Mouse (Mus musculus) kidney, adult 18-20 months (tissue): ENCODE data around the gene Epb41l1.
A peak's percentile ranks its signal among the peaks of the same experiment; 100 is the strongest.

ENCODE experiments used
- DNase-seq: peaks from one replicate; pipeline ENCODE4 v3.0.0; 2021

Gene Epb41l1

DNA sequence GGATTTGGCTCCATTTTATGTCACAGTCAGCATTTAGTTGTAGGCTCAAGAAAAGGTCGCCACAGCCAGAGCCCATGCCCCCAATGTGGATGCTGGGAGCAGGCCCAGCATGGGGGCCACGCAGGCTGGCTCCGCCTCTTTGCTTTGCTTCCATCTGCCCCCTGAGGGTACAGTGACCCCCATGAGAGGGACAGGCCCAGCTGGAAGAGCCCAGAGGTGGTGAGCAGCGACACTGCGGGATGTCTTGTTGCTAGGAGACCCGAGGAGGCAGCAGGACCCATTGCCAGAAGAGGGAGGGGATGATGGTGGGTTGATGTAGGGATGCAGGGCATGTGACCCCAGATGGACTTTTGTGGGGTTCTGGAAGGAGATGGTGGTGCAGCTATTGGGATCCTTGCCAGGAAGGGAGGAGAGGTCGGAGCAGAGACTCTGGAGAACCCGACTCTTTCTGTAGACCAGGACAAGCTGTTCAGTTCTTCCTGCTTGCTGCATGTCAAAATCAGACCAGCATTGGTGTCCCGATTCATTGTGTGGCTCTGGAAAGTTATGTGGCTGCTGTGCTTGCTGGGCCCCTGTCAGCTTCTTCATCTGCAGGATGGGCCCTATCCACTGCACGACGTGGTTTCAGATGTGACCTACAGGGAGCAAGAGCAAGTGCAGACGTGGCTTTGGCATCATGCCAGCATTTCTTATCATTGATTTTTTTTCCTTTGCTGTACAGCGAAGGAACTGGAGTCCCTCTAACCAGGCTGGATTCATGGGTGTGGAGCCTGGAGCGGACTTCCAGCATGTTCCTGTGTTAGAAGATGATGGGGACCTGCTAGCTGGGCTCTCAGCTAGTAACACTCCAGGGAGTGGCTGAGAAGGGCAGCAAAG is 41.7 kb downstream of the Epb41l1 start:
- no peak for DNase-seq

DNA sequence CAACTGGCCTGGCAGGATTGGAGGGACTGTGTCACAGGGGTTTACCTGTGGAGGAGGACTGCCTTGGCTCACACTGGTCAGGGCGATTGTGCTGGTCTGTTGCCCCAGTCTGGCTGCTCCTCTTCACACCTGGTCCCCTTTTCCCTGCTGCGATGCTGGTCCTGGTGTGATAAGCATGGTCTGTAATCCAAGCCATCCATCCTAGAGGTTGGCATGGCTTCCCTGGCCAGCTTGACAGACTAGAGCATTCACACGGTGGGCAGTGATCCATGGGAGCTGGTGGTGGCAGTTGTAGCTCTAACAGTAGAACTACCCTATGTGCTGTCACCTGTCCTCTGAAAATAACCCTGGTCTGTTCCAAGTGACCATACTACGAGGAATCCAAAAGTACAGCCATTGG is 43.7 kb downstream of the Epb41l1 start:
- DNase-seq: no peak

DNA sequence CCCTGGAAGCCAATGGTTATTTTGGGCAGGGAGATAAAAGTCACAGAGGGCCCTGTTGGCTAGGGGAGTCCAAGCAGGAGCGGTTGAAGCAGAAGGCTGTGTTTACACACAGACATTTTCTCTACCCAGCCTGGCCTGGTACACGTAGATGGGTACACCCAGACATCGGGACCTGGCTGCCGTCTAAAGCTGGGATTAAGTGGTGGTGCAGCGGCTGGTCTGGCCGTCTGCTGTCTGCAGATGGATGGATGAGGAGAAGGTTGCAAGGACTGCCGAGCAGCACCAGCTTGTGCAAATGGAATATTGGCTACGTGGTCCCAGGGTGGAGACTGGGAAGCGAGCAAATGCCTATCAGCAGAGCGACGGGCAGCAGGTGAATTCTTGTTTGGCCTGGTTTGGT is 46.8 kb downstream of the Epb41l1 start:
- DNase-seq: no peak

DNA sequence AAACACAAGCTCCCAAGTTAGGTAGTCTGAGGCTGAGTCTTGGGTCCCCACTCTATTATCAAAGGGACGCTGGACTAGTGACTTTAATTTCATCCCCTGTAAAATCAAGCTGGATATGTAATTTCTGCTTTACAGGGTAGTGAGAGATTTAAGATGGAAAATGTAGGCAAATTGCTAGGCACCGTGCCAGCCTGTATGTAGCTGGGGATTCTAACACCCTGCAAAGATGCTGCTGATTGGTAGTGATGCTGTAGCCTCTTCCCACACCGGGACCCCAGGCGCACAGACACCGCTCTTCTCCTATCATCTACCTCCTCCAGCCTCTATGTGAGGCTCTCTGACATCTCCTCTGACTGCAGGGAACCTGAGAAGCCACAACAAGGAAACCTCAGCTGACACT is 48.2 kb downstream of the Epb41l1 start:
- no peak for DNase-seq

DNA sequence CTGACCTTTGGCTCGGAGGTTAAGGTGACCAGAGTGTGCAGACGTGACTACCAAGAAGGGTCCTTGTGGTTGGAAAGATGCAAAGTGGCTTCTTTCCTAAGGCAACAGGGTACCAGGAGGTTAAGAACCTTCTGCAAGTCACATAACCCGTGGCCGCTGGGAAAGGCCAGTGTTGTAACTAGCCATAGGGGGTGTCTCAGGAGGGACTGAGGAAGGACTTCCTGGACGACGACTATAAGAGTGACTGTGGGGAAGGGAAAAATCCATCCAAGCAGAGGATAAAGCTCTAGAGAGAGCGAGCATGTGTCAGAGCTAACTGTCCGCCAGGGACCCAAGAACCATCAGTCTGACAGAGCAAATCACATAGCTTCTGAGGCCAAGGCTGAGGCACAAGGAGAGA is 48.8 kb downstream of the Epb41l1 start:
- DNase-seq: no peak

DNA sequence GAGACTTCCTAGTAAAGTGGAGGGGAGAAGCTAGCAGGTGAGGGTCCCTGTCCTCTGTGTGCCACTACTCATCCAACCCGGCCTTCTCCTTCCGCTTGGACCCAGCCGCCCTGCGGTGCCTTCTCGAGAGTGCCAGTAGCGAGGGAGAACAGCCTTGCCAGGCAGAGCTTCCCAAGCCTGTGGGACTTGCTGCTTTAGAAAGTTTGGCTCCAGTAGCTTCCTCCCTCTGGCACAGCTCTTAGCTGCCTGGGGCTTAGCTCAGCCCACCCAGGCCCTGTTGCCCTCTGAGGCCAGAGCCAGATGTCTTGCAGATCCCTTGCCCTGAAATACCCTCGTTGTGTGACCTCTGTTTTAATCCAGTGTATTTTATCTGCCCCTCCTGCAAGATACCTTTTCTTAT is 50.2 kb downstream of the Epb41l1 start:
- no peak for DNase-seq

DNA sequence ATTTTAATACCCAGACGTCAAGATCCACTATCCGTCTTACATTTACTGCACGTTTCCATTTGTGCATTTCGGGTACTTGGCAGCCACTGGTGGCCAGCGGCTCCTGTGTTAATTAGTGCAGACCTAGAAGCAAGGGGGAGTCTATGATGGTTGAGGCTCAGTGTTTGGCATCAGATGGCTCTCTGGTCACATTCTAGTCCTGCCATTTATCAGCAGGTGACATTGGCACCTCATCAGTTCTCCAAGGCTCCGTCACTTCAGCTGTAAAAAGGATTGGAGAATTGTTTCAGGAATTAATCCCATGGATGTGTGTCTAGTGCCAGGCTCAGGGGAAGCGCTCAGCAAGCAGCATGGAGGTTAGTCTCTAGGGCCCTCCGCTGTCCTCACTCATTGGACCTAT is 51.6 kb downstream of the Epb41l1 start:
- DNase-seq: no peak

DNA sequence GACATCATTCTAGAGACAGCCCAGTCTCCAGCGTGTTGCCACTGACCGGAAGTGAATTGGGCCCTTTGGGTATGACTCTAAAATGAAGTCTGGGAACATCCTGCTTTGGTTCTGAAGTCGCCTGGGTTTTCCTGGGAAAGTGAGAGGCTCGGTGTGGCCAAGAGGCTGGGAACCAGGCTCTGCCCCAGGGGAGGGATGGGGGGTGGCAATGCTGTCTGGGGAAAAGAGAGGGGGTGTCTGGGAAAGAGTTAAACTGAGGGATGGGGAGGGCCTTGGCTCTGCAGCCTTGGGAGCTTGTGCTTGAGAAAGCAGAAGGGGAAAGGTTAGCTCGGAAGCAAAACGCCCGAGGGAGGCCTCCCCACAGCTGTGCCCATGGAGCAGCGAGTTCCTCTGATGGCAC is 53.0 kb downstream of the Epb41l1 start:
- DNase-seq: no peak

DNA sequence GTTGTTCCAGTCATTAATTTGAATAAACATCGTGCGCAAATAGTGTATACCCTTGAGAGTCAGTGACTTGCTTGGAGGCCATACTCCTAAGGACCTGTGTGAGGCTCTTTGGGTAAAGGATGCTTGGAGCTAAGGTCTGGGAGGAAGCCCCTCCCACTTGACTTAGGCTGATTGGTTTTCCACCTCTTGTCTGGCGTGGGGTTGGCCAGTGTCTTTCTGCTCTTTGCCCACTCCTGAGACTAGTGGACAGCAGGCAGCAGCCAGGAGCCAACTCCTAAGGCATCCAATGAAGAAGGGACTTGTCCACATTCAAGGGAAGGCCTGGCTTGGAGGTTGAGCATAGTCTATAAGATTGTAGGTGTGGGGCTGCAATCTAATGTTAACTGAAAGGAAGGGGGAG is 53.4 kb downstream of the Epb41l1 start:
- no peak for DNase-seq

DNA sequence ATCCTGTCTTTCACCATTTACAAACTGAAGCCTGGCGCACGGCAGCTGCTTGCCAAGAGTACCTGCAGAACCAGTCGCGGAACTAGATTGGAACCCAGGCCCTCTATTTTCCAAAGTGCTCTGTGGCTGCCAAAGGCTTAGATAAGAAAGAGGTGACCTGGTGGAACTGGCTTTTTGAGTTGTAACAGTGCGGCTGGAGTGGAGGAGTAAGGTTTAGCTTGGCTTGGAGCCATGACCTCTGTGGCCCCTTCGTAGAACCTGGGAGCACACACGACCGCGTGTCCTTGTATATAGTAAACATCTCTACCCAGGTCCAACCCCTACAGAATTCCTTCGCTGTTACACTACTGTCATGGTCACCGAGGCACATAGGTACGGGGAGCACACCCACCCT is 54.2 kb downstream of the Epb41l1 start:
- DNase-seq: no peak

DNA sequence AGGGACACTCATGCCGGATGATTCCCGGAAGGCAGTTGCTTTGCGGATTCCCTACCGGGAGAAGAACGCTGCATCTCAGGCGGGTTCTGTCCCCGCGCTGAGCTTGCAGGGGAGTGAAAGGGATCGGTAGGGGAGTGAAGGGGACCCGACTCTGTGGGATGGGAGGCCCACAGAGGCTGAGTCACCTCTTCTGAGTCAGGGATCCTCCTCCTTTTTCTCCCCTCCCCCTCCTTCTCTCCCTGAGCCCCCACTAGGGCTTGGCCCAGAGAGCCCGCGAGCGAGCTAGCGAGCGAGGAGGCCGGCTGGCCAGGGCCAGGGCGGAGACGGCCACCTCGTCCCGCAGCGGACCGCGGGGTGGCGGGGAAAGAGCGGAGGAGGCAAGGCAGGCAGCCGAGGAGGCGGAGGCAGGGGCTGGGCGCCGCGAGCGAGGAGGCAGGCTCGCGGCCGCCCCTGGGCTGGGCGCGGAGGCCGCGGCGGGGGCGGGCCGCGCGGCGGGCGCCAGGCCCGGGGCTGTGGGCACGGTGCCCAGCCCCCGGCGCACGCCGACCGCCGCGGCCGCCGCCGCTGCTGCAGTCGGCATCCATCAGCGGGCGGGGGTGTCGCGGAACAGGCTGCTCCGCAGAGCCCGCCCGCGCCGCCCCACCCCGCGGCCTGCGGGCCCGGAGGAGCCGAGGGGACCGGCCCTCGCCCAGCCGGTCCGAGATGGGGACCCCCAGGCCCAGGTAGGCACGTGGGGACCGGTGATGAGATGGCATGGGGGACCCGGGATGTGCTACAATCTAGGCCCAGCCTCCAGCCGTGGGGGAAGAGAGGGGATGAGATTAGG is 54.8 kb downstream of the Epb41l1 start:
- peak; percentile 71 for DNase-seq

DNA sequence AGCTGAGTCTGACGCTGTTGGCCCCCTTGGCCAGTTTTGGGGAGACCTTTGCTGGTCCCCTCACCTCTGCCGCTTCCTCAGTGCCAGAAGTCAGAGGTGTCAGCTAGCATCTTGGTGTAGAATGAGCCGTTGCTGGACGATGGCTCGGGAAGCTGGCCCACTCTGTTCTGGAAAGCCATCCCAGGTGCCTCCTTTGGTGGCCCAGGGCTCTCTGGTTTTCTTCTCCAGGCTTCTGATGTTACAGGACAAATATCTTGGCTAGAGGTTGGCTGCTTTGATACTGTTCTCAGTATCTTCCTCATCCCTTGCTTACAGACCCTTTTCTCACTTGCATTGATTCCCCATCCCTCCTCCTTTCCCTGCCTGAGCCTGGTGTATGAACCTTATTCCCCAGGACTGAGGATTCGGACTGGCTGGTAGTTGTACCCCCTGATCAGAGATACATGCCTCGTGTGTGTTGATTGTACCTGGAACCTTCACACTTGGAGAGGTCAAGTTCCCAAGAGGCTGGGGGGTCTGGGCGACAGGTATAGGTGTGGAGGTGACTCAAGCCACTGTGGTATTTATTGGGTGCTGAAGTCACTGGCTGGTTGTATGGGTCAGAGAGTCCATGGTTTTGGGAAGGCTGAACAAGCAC is 55.5 kb downstream of the Epb41l1 start:
- DNase-seq: no peak

DNA sequence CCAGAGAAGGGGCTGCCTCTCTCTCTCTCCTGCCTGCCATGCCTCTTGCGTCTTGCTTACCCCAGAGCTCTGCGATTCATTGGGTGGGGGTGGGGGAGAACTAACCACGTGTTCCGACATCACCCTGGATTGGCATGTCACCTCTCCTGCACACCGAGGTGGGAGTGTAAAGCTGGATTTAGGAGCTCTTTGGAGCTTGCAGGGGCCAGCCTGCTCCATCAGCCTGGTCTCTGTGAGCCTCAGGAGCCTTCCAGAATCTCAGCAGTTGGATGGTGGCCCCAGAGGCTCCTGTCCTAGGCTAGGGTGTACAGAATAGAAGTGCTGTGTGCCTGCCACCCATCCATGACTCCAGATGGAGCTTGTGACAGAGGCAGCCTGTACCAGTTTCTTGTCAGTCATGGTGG is 56.0 kb downstream of the Epb41l1 start:
- no peak for DNase-seq

DNA sequence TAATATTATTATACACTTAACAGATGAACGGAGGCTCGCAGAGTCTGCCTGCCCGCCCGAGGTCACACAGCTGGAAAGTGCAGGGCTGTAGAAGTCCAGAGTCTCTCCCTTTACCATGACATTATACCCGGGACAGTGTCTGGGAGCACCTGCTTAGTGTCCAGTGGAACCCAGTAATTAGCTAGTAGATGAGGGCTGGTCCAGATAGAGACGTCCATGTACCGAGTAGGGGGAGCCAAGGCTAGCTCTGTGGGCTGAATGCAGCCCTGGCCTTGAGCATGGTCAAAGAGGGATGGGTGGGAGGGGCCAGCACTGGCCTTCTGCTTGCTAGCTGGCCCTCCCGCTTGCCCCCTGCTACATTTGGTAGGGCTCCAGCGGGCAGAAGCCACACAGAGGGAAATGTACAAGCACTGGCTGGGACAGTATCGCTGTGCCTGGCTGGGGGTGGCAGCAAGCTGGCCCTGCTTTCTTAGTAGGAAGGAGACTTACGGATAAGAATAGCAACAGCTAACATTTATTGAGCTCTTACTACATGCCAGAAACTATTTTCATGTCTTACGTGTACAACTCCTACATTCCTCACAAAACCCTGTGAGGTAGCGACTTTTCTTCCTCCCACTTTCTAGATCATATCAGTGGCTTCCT is 57.5 kb downstream of the Epb41l1 start:
- DNase-seq: no peak

DNA sequence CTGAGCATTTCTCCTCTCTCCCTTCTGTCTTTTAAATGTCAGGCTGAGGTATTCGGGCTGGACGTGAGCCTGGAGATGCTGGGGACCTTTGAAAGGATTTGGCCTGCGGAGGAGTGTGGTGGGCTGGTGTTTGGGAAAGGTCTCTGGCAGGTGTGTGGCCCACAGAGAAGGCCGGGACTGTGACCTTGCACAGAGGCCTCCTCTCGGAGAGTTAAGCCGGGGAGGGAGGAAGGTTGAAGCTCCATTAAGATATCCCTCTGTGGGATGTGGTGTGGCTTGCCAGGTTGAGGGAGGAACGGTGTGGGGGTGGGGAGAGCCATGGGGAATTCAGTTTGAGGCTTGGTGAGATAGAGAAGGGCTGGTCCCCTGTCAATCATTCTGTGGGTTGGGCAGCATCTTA is 59.1 kb downstream of the Epb41l1 start:
- DNase-seq: no peak

DNA sequence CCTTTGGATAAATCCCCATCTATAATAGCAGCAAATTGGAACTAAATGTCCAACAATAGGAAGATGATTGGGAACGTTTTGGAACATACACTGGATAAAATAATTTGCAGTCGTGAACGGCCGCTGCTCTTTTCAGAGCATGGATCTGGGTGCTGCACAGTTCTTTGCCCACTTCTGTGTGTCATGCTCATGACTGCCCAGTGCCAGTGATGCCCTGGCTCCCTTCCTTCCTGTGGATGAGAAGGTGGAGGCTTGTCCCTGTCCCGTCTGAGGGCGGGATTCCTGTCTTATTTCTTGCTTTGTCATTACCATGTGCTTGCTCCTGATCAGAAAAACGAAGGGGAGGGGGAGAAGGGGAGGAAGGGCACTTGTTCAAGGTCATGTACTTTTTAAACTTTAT is 59.6 kb downstream of the Epb41l1 start:
- DNase-seq: no peak

DNA sequence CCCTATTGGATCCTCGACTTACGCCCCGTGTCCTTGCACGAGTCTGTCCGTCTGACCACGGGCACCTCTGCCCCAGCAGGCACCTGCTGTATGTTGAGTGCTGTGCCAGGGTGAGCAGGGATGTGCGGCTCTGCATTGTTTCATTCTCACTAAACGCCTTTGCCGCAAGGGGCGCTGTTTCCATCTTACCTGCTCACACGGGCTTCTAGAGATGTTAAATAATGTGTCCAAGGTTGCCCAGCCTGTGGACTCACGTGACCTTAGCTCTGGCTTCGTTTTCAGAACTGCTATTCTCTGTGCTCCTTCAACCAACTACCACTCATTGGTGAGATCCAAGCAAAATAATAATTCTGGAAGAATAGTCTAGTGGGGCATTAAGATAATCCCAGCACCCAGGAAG is 61.6 kb downstream of the Epb41l1 start:
- peak; percentile 66 for DNase-seq

DNA sequence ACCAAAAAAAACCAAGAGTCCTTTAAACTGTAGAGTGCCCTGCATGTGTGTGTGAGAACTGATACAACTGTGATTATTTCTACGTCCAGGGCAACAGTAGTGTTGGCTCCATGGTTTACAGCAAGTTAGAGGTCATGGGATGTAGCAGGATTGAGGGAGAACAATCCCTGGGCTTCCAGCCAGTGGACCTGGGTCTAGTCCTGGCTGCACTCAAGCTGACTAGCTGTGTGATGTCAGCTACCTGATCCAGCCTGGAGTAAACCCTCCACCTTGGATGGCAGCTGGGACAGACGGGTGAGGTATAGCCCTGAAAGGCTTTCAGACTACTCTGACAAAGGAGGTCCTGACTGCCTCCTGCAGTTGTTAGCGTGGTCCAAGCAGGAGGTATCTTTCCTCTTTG is 62.1 kb downstream of the Epb41l1 start:
- no peak for DNase-seq

DNA sequence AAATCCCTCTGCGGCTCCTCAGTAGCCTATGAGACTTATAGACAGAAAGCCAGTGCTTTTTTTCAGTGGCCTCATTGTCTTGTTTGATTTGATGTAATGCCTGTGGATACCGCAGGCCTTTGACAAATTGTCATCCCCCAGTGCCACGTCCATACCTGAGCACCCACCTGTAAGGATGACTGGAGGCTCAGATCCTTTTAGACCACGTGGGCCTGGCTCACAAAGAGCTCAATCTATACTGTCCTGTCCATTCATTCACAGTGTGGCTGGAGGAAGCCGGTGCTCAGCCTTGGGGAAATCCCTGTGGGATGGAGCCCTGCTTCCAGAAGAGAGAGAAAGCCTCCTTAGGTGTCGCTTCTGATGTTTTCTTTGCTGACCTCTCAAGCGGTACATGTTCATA is 62.5 kb downstream of the Epb41l1 start:
- DNase-seq: no peak

DNA sequence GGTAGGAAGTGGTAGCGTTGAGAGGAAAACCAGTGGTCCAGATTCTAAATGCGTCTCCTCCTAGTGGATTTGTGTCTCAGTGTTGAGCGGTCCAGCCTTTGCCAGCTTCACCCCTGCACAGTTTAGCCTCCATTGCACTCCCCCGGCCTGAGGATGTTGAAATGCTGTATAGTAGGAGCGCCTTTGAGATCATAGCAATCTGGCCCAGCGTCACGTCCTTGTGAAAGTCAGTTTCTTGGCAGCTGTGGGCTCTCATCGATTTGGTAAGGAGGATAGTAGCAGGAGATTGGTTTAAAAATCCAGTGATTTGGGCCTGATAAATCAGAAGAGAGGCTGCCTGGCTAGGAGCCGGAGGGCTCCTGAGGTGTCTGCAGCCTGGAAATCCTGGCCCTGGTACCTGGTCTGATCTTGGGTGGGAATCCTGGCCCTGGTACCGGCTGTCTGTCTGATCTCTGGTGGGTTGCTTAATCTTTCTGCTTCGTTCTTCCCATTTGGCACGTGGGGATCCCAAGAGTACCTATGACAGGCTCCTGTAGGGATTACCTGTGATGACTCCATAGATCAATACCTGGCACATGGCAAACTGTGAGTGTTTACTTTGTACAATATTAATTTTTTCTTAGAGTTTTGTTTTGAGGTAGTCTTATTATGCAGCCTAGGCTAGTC is 65.5 kb downstream of the Epb41l1 start:
- no peak for DNase-seq

DNA sequence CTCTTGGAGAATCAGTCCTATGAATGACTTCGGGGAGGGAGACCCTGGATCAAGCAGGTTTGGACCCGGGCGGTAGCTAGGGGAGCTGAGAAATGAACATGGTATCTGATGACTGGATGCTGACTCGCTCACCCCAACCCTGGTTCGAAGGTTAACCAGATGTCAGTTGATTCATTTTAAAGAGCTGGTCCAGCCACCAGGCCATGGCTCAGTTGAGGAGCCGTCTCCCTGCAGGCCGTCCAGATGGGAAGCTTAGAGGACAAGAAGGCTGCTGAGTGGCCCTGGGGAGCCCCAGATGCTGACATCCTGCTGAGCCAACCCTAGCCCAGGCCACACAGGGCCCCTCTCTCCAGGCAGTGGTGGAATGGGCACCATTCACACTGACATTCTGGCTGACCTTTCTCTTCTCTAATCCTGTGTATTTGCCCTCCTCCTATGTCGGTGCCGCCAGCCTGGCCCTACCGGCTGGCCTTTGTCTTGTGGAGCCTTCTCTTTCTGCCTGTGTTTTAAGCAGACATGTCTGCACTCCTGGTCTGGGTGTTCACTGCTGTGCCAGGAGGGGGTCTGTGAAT is 67.0 kb downstream of the Epb41l1 start:
- no peak for DNase-seq

DNA sequence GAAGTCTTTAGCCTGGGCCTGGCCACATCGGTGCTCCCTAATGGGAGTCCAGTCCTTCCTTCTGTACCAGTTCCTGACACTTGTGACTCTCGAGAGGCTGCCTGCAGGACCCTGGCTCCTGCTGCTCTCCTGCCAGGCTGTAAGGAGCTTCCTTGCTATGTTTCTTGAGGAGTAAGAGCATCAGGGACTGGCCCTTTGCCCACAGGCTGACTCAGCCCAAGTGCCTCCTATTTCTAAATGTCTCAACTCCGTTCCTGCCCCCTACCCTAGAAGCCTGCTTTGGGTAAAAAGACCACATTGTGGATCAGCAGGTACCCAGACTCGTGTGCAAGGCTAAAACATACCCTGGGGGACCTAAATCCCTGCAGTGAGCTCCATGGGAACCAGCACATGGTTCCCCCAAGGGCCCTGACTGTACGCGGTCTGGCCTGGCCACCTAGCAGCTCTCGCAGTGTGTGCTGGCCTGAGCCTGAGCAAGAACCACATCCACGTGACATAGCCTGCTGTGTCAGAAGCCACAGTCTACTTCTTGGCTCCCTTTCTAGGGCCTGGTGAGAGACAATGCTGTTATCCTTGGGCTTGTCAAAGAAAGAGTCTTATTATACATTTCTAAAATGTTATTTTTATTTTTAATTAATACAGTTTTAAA is 67.6 kb downstream of the Epb41l1 start:
- DNase-seq: no peak
